Mouse (Mus musculus): ENCODE data around the gene Olfr629. TPM values are rescaled to one million over a fixed set of nuclear protein-coding genes. Genes with fewer than 3 reads are reported as not detected.
"Not testable (repeated sequence)": the region's sequence is repeated elsewhere in the genome, so short reads cannot be mapped to it uniquely, and the experiment has no call there.

Olfr629 gene
- not detected in 2 replicates for polyA plus RNA-seq (2014; fragmentation: Nextera tagmentation; extraction: Ambion mirVana)

- Histone ChIP-seq H3K9ac (ENCODE audit: low read length) (no peak within 1 kb of the TSS), H3K4me2 (ENCODE audit: low read depth, severe bottlenecking) (no peak within 1 kb of the TSS), H3K9me3 (ENCODE audit: control insufficient read depth, low read length) (no peaks in the 10 kb centered on the region), H3K4me1 (ENCODE audit: control insufficient read depth, insufficient read depth, low read length) (no peaks in the 10 kb centered on the region), H3K27ac (replicated peaks; ENCODE audit: low read depth, low read length) (no peak within 1 kb of the TSS), H3K27me3 (ENCODE audit: control insufficient read depth, insufficient read depth, low read length) (no peaks in the 10 kb centered on the region), H3K36me3 (ENCODE audit: control insufficient read depth, insufficient read depth, low read length) (no peaks in the 10 kb centered on the region), H3K4me3 (ENCODE audit: low read depth, low read length) (no peak within 1 kb of the TSS)
- ATAC-seq (ENCODE audit: insufficient number of reproducible peaks, low FRiP score, low TSS enrichment, low read depth) = no peak
- 86% methylated on average over 2 of the region's 2 CpGs for WGBS
- DNase-seq (ENCODE audit: low spot score) = no peak
Measured at GRCm38 (mm10) chr7:103744843-103745242, at the start of gene Olfr629. Gene Olfr629, minus strand, starts transcription at chr7:103744943.

GRCm38 (mm10) chr7:103792669-103793388, 48.1 kb upstream of the Olfr629 start:
- no peak for DNase-seq (ENCODE audit: low spot score)
- no peak overlapping the region for H3K27ac ChIP-seq (replicated peaks; ENCODE audit: low read depth, low read length)
- no peaks in the 10 kb centered on the region for H3K4me1 ChIP-seq (ENCODE audit: control insufficient read depth, insufficient read depth, low read length)
- no peak for ATAC-seq (ENCODE audit: insufficient number of reproducible peaks, low FRiP score, low TSS enrichment, low read depth)
- no peaks in the 10 kb centered on the region for H3K36me3 ChIP-seq (ENCODE audit: control insufficient read depth, insufficient read depth, low read length)
- no peak overlapping the region for H3K4me3 ChIP-seq (ENCODE audit: low read depth, low read length)
- H3K4me2 ChIP-seq (ENCODE audit: low read depth, severe bottlenecking) = no peak overlapping the region
- no peaks in the 10 kb centered on the region for H3K27me3 ChIP-seq (ENCODE audit: control insufficient read depth, insufficient read depth, low read length)
- H3K9me3 ChIP-seq (ENCODE audit: control insufficient read depth, low read length) = no peaks in the 10 kb centered on the region
- no peak overlapping the region for H3K9ac ChIP-seq (ENCODE audit: low read length)
- WGBS = 32% methylated on average over 4 of the region's 4 CpGs

GRCm38 (mm10) chr7:103791721-103792120, 47.0 kb upstream of the Olfr629 start, which contains the start of gene Olfr67:
Gene Olfr67, minus strand, starts transcription at chr7:103791821.
- 79% methylated on average over 3 of the region's 3 CpGs for WGBS
- no peak within 1 kb of the TSS for H3K4me3 ChIP-seq (ENCODE audit: low read depth, low read length)
- H3K9me3 ChIP-seq (ENCODE audit: control insufficient read depth, low read length) = no peaks in the 10 kb centered on the region
- ATAC-seq (ENCODE audit: insufficient number of reproducible peaks, low FRiP score, low TSS enrichment, low read depth) = no peak
- no peaks in the 10 kb centered on the region for H3K27me3 ChIP-seq (ENCODE audit: control insufficient read depth, insufficient read depth, low read length)
- H3K4me1 ChIP-seq (ENCODE audit: control insufficient read depth, insufficient read depth, low read length) = no peaks in the 10 kb centered on the region
- no peak for DNase-seq (ENCODE audit: low spot score)
- no peak within 1 kb of the TSS for H3K27ac ChIP-seq (replicated peaks; ENCODE audit: low read depth, low read length)
- no peak within 1 kb of the TSS for H3K4me2 ChIP-seq (ENCODE audit: low read depth, severe bottlenecking)
- no peak within 1 kb of the TSS for H3K9ac ChIP-seq (ENCODE audit: low read length)
- no peaks in the 10 kb centered on the region for H3K36me3 ChIP-seq (ENCODE audit: control insufficient read depth, insufficient read depth, low read length)

- Histone ChIP-seq H3K27ac (replicated peaks; ENCODE audit: low read depth, low read length) (no peak within 1 kb of the TSS), H3K4me1 (ENCODE audit: control insufficient read depth, insufficient read depth, low read length) (no peaks in the 10 kb centered on the region), H3K9me3 (ENCODE audit: control insufficient read depth, low read length) (no peaks in the 10 kb centered on the region), H3K36me3 (ENCODE audit: control insufficient read depth, insufficient read depth, low read length) (no peaks in the 10 kb centered on the region), H3K9ac (ENCODE audit: low read length) (no peak within 1 kb of the TSS), H3K4me2 (ENCODE audit: low read depth, severe bottlenecking) (no peak within 1 kb of the TSS), H3K4me3 (ENCODE audit: low read depth, low read length) (no peak within 1 kb of the TSS), H3K27me3 (ENCODE audit: control insufficient read depth, insufficient read depth, low read length) (no peaks in the 10 kb centered on the region)
- 78% methylated on average over 3 of the region's 3 CpGs for WGBS
- ATAC-seq (ENCODE audit: insufficient number of reproducible peaks, low FRiP score, low TSS enrichment, low read depth) (no peak), DNase-seq (ENCODE audit: low spot score) (no peak)
Measured at GRCm38 (mm10) chr7:103779598-103779997, 34.9 kb upstream of the Olfr629 start, which contains the start of gene Olfr68. Gene Olfr68, minus strand, starts transcription at chr7:103779698.

GRCm38 (mm10) chr7:103777652-103778051, 32.9 kb upstream of the Olfr629 start:
- 77% methylated on average over 4 of the region's 4 CpGs for WGBS

GRCm38 (mm10) chr7:103771494-103771893, 26.8 kb upstream of the Olfr629 start, which contains the start of gene Olfr69:
Gene Olfr69, minus strand, starts transcription at chr7:103771594.
- 83% methylated on average over 2 of the region's 2 CpGs for WGBS
- no peak within 1 kb of the TSS for H3K27ac ChIP-seq (replicated peaks; ENCODE audit: low read depth, low read length)
- H3K4me3 ChIP-seq (ENCODE audit: low read depth, low read length) = no peak within 1 kb of the TSS
- no peak within 1 kb of the TSS for H3K4me2 ChIP-seq (ENCODE audit: low read depth, severe bottlenecking)
- H3K9me3 ChIP-seq (ENCODE audit: control insufficient read depth, low read length) = no peaks in the 10 kb centered on the region
- no peaks in the 10 kb centered on the region for H3K4me1 ChIP-seq (ENCODE audit: control insufficient read depth, insufficient read depth, low read length)
- DNase-seq (ENCODE audit: low spot score) (no peak), ATAC-seq (ENCODE audit: insufficient number of reproducible peaks, low FRiP score, low TSS enrichment, low read depth) (no peak)
- no peaks in the 10 kb centered on the region for H3K27me3 ChIP-seq (ENCODE audit: control insufficient read depth, insufficient read depth, low read length)
- no peak within 1 kb of the TSS for H3K9ac ChIP-seq (ENCODE audit: low read length)
- no peaks in the 10 kb centered on the region for H3K36me3 ChIP-seq (ENCODE audit: control insufficient read depth, insufficient read depth, low read length)

More at GRCm38 (mm10) chr7:103777652-103778051, 32.9 kb upstream of the Olfr629 start:
- not testable (repeated sequence) for ATAC-seq (ENCODE audit: insufficient number of reproducible peaks, low FRiP score, low TSS enrichment, low read depth); H3K36me3 ChIP-seq (ENCODE audit: control insufficient read depth, insufficient read depth, low read length); H3K4me1 ChIP-seq (ENCODE audit: control insufficient read depth, insufficient read depth, low read length); H3K27ac ChIP-seq (replicated peaks; ENCODE audit: low read depth, low read length); H3K9me3 ChIP-seq (ENCODE audit: control insufficient read depth, low read length); H3K9ac ChIP-seq (ENCODE audit: low read length); H3K4me2 ChIP-seq (ENCODE audit: low read depth, severe bottlenecking); DNase-seq (ENCODE audit: low spot score); H3K4me3 ChIP-seq (ENCODE audit: low read depth, low read length); H3K27me3 ChIP-seq (ENCODE audit: control insufficient read depth, insufficient read depth, low read length)

GRCm38 (mm10) chr7:103767687-103768086, 22.9 kb upstream of the Olfr629 start:
- H3K27me3 ChIP-seq (ENCODE audit: control insufficient read depth, insufficient read depth, low read length); H3K4me2 ChIP-seq (ENCODE audit: low read depth, severe bottlenecking); H3K9ac ChIP-seq (ENCODE audit: low read length); ATAC-seq (ENCODE audit: insufficient number of reproducible peaks, low FRiP score, low TSS enrichment, low read depth); H3K4me3 ChIP-seq (ENCODE audit: low read depth, low read length); H3K36me3 ChIP-seq (ENCODE audit: control insufficient read depth, insufficient read depth, low read length); DNase-seq (ENCODE audit: low spot score); H3K4me1 ChIP-seq (ENCODE audit: control insufficient read depth, insufficient read depth, low read length); H3K9me3 ChIP-seq (ENCODE audit: control insufficient read depth, low read length); H3K27ac ChIP-seq (replicated peaks; ENCODE audit: low read depth, low read length): not testable (repeated sequence)
- 89% methylated on average over 5 of the region's 6 CpGs for WGBS

- DNase-seq (ENCODE audit: low spot score); H3K9me3 ChIP-seq (ENCODE audit: control insufficient read depth, low read length); H3K27me3 ChIP-seq (ENCODE audit: control insufficient read depth, insufficient read depth, low read length); ATAC-seq (ENCODE audit: insufficient number of reproducible peaks, low FRiP score, low TSS enrichment, low read depth); H3K4me2 ChIP-seq (ENCODE audit: low read depth, severe bottlenecking); H3K36me3 ChIP-seq (ENCODE audit: control insufficient read depth, insufficient read depth, low read length); H3K9ac ChIP-seq (ENCODE audit: low read length); H3K4me1 ChIP-seq (ENCODE audit: control insufficient read depth, insufficient read depth, low read length); H3K4me3 ChIP-seq (ENCODE audit: low read depth, low read length); H3K27ac ChIP-seq (replicated peaks; ENCODE audit: low read depth, low read length): not testable (repeated sequence)
- 84% methylated on average over 6 of the region's 6 CpGs for WGBS
Measured at GRCm38 (mm10) chr7:103762212-103762611, 17.5 kb upstream of the Olfr629 start.

Data from limb, embryonic 11.5 days (tissue).